Mouse (Mus musculus) MEL (cell line): Measurements from ENCODE around the gene Nfkbib. TPM values are rescaled to one million over a fixed set of nuclear protein-coding genes. Genes with fewer than 3 reads are reported as not detected.

Source experiments
- DNase-seq: peaks from one replicate; pipeline ENCODE4 v3.0.0; 2011; ENCODE audit warnings: low read depth, low spot score
- H3K27ac ChIP-seq: 2 replicates; pipeline ENCODE4 v1.5.1; 2012; ENCODE audit warnings: low read depth, mild to moderate bottlenecking, control low read depth, low read length, moderate library complexity; ENCODE audit not compliant: control insufficient read depth
- H3K27me3 ChIP-seq, 2 experiments: fragments of 150-350 bp in 1 of 2; sonication (generic) in 1 of 2; 2 replicates each; pipeline ENCODE4 v1.6.1; 2012; ENCODE audit warnings: low read length in 2 of 2, mild to moderate bottlenecking in 2 of 2, improper control_type of control experiment in 1 of 2, moderate library complexity in 1 of 2; ENCODE audit not compliant: insufficient read depth in 2 of 2, control insufficient read depth in 1 of 2
- H3K36me3 ChIP-seq, 2 experiments: 2 replicates each; pipeline ENCODE4 v1.6.1; 2012 to 2014; ENCODE audit warnings: low read length in 2 of 2, improper control_type of control experiment in 1 of 2, inconsistent platforms in 1 of 2, mild to moderate bottlenecking in 1 of 2; ENCODE audit not compliant: insufficient read depth in 2 of 2, control insufficient read depth in 1 of 2
- H3K4me1 ChIP-seq, 2 experiments: fragments of 150-350 bp in 1 of 2; sonication (generic) in 1 of 2; 2 replicates each; pipeline ENCODE4 v1.6.1; 2012; ENCODE audit warnings: low read length in 2 of 2, improper control_type of control experiment in 1 of 2, mild to moderate bottlenecking in 1 of 2; ENCODE audit not compliant: insufficient read depth in 2 of 2, control insufficient read depth in 1 of 2
- H3K4me3 ChIP-seq, 2 experiments: fragments of 150-350 bp in 1 of 2; sonication (generic) in 1 of 2; 2 replicates each; pipeline ENCODE4 v1.5.1; 2012; ENCODE audit warnings: low read depth in 2 of 2, low read length in 2 of 2, mild to moderate bottlenecking in 2 of 2, moderate library complexity in 2 of 2, control low read depth in 1 of 2, improper control_type of control experiment in 1 of 2; ENCODE audit not compliant: control insufficient read depth in 1 of 2, insufficient read depth in 1 of 2
- H3K79me2 ChIP-seq: 2 replicates; pipeline ENCODE4 v1.6.1; 2012; ENCODE audit warnings: mild to moderate bottlenecking, low read length, moderate library complexity; ENCODE audit not compliant: control insufficient read depth, poor library complexity, insufficient read depth
- H3K9ac ChIP-seq: 2 replicates; pipeline ENCODE4 v1.6.1; 2012; ENCODE audit warnings: low read depth, mild to moderate bottlenecking, control low read depth, low read length, moderate library complexity; ENCODE audit not compliant: control insufficient read depth, poor library complexity, severe bottlenecking
- H3K9me3 ChIP-seq: fragments of 150-350 bp; sonication (generic); replicated peaks from 2 replicates; pipeline ENCODE4 v1.6.1; 2012; ENCODE audit warnings: mild to moderate bottlenecking, low read length, improper control_type of control experiment, moderate library complexity; ENCODE audit not compliant: insufficient read depth
- BHLHE40 ChIP-seq: IDR thresholded peaks from 2 replicates; pipeline ENCODE4 v1.6.1; 2012; ENCODE audit warnings: low read depth, mild to moderate bottlenecking, inconsistent platforms, low read length, improper control_type of control experiment, borderline replicate concordance
- CHD1 ChIP-seq: IDR thresholded peaks from 2 replicates; pipeline ENCODE4 v1.6.1; 2012; ENCODE audit warnings: low read depth, mild to moderate bottlenecking, inconsistent platforms, low read length, improper control_type of control experiment
- CHD2 ChIP-seq: IDR thresholded peaks from 2 replicates; pipeline ENCODE4 v1.6.1; 2011; ENCODE audit warnings: low read length, improper control_type of control experiment
- E2F4 ChIP-seq: IDR thresholded peaks from 2 replicates; pipeline ENCODE4 v1.6.1; 2011; ENCODE audit warnings: low read depth, low read length, improper control_type of control experiment, borderline replicate concordance
- ETS1 ChIP-seq: IDR thresholded peaks from 2 replicates; pipeline ENCODE4 v1.6.1; 2012; ENCODE audit warnings: low read depth, mild to moderate bottlenecking, inconsistent platforms, low read length, improper control_type of control experiment, moderate library complexity
- GABPA ChIP-seq: IDR thresholded peaks from 2 replicates; pipeline ENCODE4 v1.6.1; 2012; ENCODE audit warnings: low read depth, mild to moderate bottlenecking, inconsistent platforms, low read length, improper control_type of control experiment, moderate library complexity
- GATA1 ChIP-seq: IDR thresholded peaks from 2 replicates; pipeline ENCODE4 v1.6.1; 2011; ENCODE audit warnings: low read depth, low read length, improper control_type of control experiment
- JUND ChIP-seq: IDR thresholded peaks from 2 replicates; pipeline ENCODE4 v1.6.1; 2011; ENCODE audit warnings: low read depth, mild to moderate bottlenecking, improper control_type of control experiment, low read length
- MAFK ChIP-seq: IDR thresholded peaks from 2 replicates; pipeline ENCODE4 v1.6.1; 2011; ENCODE audit warnings: low read depth, mild to moderate bottlenecking, low read length, improper control_type of control experiment, borderline replicate concordance
- MAX ChIP-seq: IDR thresholded peaks from 2 replicates; pipeline ENCODE4 v1.6.1; 2011; ENCODE audit warnings: low read length, improper control_type of control experiment
- MEF2A ChIP-seq: IDR thresholded peaks from 2 replicates; pipeline ENCODE4 v1.6.1; 2014; ENCODE audit warnings: low read depth, mild to moderate bottlenecking, inconsistent platforms, low read length, improper control_type of control experiment; ENCODE audit not compliant: poor library complexity, insufficient replicate concordance, severe bottlenecking; ENCODE audit errors: extremely low read depth
- MXI1 ChIP-seq: IDR thresholded peaks from 2 replicates; pipeline ENCODE4 v1.6.1; 2011; ENCODE audit warnings: mild to moderate bottlenecking, low read depth, low read length, improper control_type of control experiment
- MYC ChIP-seq: IDR thresholded peaks from 2 replicates; pipeline ENCODE4 v1.6.1; 2011; ENCODE audit warnings: low read depth, mild to moderate bottlenecking, low read length, improper control_type of control experiment, moderate library complexity
- NELFE ChIP-seq: IDR thresholded peaks from 2 replicates; pipeline ENCODE4 v1.6.1; 2011; ENCODE audit warnings: low read depth, low read length, improper control_type of control experiment
- POLR2AphosphoS2 ChIP-seq: IDR thresholded peaks from 2 replicates; pipeline ENCODE4 v1.6.1; 2011; ENCODE audit warnings: low read length, improper control_type of control experiment
- POLR2AphosphoS5 ChIP-seq: IDR thresholded peaks from 2 replicates; pipeline ENCODE4 v1.6.1; 2012; ENCODE audit warnings: low read depth, borderline replicate concordance, mild to moderate bottlenecking, inconsistent platforms, low read length, moderate library complexity, mixed read lengths
- SIN3A ChIP-seq: IDR thresholded peaks from 2 replicates; pipeline ENCODE4 v1.6.1; 2012; ENCODE audit warnings: low read length, improper control_type of control experiment, inconsistent platforms
- SMC3 ChIP-seq: IDR thresholded peaks from 2 replicates; pipeline ENCODE4 v1.6.1; 2011; ENCODE audit warnings: low read depth, low read length, improper control_type of control experiment
- TBP ChIP-seq: IDR thresholded peaks from 2 replicates; pipeline ENCODE4 v1.8.0; 2011; ENCODE audit warnings: low read depth, low read length, improper control_type of control experiment
- TCF12 ChIP-seq: IDR thresholded peaks from 2 replicates; pipeline ENCODE4 v1.6.1; 2014; ENCODE audit warnings: low read depth, mild to moderate bottlenecking, inconsistent platforms, low read length, improper control_type of control experiment, moderate library complexity
- UBTF ChIP-seq: IDR thresholded peaks from 2 replicates; pipeline ENCODE4 v1.6.1; 2012; ENCODE audit warnings: low read depth, mild to moderate bottlenecking, inconsistent platforms, low read length, improper control_type of control experiment, moderate library complexity, borderline replicate concordance; ENCODE audit not compliant: insufficient read depth
- USF1 ChIP-seq: IDR thresholded peaks from 2 replicates; pipeline ENCODE4 v1.6.1; 2014; ENCODE audit warnings: low read depth, mild to moderate bottlenecking, inconsistent platforms, low read length, improper control_type of control experiment, moderate library complexity
- USF2 ChIP-seq, 2 experiments: IDR thresholded peaks; 2 replicates each; pipeline ENCODE4 v1.6.1; 2011 to 2012; ENCODE audit warnings: improper control_type of control experiment in 2 of 2, low read length in 2 of 2, borderline replicate concordance in 1 of 2, inconsistent platforms in 1 of 2, low read depth in 1 of 2, mild to moderate bottlenecking in 1 of 2; ENCODE audit not compliant: insufficient read depth in 1 of 2
- ZKSCAN1 ChIP-seq: IDR thresholded peaks from 2 replicates; pipeline ENCODE4 v1.6.1; 2012; ENCODE audit warnings: low read depth, mild to moderate bottlenecking, inconsistent platforms, low read length, improper control_type of control experiment, moderate library complexity
- ZMIZ1 ChIP-seq: IDR thresholded peaks from 2 replicates; pipeline ENCODE4 v1.6.1; 2012; ENCODE audit warnings: low read depth, mild to moderate bottlenecking, inconsistent platforms, low read length, improper control_type of control experiment, moderate library complexity
- polyA plus RNA-seq, 2 experiments: library from polyadenylated mRNA; stranded (reverse) in 1 of 2; unstranded in 1 of 2; fragments of >175 nt in 1 of 2; fragments of >200 nt in 1 of 2; gene quantifications; 2 replicates each; pipeline versions ENCODE4 v1.2.1 to v1.2.4; 2012; ENCODE audit warnings: low replicate concordance in 2 of 2, low read depth in 1 of 2; ENCODE audit not compliant: insufficient read length in 2 of 2, insufficient read depth in 1 of 2, missing spikeins in 1 of 2
- total RNA-seq: library from RNA; depleted of rRNA; stranded (reverse); fragments of 300-350 nt; gene quantifications from 2 replicates; pipeline ENCODE4 v1.2.3, GENCODE M21; 2012

The Nfkbib gene
- total and polyA plus RNA-seq, 3 experiments, result 32.9 to 52.7 TPM; not detected in 1

DNA sequence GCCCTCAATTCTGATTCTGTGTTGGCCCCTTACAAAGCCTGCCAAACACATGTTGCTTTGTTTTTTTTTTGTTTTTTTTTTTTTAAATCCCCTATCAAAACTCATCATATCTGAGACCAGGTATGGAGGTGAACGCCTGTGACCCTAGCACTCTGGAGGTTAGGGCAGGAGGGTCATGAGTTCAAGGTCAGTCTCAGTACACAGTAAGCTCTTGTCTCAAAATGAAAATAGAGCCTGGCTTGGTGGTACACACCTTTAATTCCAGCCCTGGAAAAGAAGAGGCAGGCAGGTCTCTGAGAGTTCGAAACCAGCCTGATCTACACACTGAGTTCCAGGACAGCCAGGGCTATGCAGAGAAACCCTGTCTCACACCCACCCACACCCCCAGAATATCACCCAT lies 47.7 kb downstream of the Nfkbib start:
- no peaks in the 10 kb centered on the region for H3K36me3 ChIP-seq
- DNase-seq, result no peak
- no peak overlapping the region for H3K27ac ChIP-seq
- no peak overlapping the region for H3K4me3 ChIP-seq
- H3K79me2 ChIP-seq, result no peaks in the 10 kb centered on the region
- no peak for TF ChIP-seq ZKSCAN1
- TF ChIP-seq E2F4, result no peak
- TF ChIP-seq JUND, result no peak
- no peak for TF ChIP-seq UBTF
- no peaks in the 10 kb centered on the region for H3K4me1 ChIP-seq
- no peak overlapping the region for H3K9ac ChIP-seq
- no peaks in the 10 kb centered on the region for H3K9me3 ChIP-seq
- no peaks in the 10 kb centered on the region; a peak in 1 of 4 replicates for H3K27me3 ChIP-seq

DNA sequence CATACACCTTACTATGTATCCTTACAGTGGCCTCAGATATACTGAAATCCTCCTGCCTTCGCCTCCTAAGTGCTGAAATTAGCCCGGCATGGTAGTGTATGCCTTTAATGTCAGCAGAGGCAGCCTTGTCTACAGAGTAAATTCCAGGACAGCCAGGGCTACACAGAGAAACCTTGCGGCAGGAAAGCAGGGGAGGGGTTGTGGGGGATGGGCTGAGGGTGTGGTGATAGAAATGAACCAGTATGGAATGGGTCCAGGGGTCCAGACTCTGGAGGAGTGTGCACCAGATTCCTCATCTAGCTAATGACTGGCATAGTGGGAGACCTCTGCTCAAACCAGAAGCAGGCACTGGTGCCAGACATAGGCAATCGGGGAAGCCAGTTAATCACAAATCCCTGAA lies 48.2 kb downstream of the Nfkbib start:
- Histone ChIP-seq H3K36me3 (no peaks in the 10 kb centered on the region), H3K9me3 (no peaks in the 10 kb centered on the region)

DNA sequence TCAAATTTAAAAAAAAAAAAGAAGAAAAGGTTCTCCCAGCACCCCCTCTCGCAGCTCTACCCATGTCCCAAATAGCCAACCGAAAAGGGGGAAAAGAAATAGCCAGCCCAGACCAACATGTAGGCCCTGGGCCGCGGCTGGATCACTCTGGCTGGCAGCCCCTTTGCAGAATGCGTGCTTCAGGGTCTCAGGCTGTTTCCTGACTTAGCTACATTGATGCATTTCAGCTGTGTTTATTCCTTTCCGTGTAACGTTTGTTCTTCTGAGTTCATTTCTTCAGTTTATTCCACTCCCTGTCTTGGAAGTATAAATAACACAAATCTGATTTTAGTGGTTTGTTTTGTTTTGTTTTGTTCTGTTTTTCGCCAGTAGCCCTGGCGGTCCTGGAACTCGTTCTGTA lies 49.6 kb downstream of the Nfkbib start:
- no peak overlapping the region for H3K4me3 ChIP-seq
- no peaks in the 10 kb centered on the region for H3K4me1 ChIP-seq
- no peak overlapping the region for H3K27ac ChIP-seq
- no peak overlapping the region for H3K9ac ChIP-seq
- H3K9me3 ChIP-seq, result no peaks in the 10 kb centered on the region
- no peak for TF ChIP-seq SMC3
- TF ChIP-seq MAFK, result no peak
- TF ChIP-seq MYC, result no peak
- TF ChIP-seq POLR2AphosphoS2, result no peak
- no peak for TF ChIP-seq JUND
- no peak for TF ChIP-seq USF2 (IDR thresholded peaks at IDR 0.05; ENCODE audit: borderline replicate concordance in 1 of 2, insufficient read depth in 1 of 2, low read depth in 1 of 2, low read length in 2 of 2)
- no peak for TF ChIP-seq ZKSCAN1
- no peak for TF ChIP-seq TBP
- TF ChIP-seq MEF2A, result no peak
- TF ChIP-seq CHD1, result no peak
- TF ChIP-seq USF1, result no peak
- no peak for TF ChIP-seq GABPA
- no peak for TF ChIP-seq ETS1
- no peak for TF ChIP-seq UBTF
- no peak for TF ChIP-seq CHD2
- no peak for TF ChIP-seq SIN3A
- no peak for TF ChIP-seq BHLHE40
- TF ChIP-seq GATA1, result no peak
- TF ChIP-seq MAX, result no peak
- no peak for TF ChIP-seq MXI1
- H3K27me3 ChIP-seq, result no peaks in the 10 kb centered on the region; a peak in 1 of 4 replicates
- no peak for DNase-seq
- H3K79me2 ChIP-seq, result no peaks in the 10 kb centered on the region
- H3K36me3 ChIP-seq, result no peaks in the 10 kb centered on the region

More for the DNA sequence above, 48.2 kb downstream of the Nfkbib start:
- no peaks in the 10 kb centered on the region for H3K4me1 ChIP-seq
- no peak for DNase-seq
- TF ChIP-seq NELFE (no peak), ZMIZ1 (no peak), POLR2AphosphoS5 (no peak), E2F4 (no peak), TCF12 (no peak), TBP (no peak), GABPA (no peak), GATA1 (no peak), MEF2A (no peak), CHD2 (no peak), CHD1 (no peak), MYC (no peak)
- no peak overlapping the region for H3K27ac ChIP-seq
- no peaks in the 10 kb centered on the region for H3K79me2 ChIP-seq
- no peak overlapping the region for H3K4me3 ChIP-seq
- H3K9ac ChIP-seq, result no peak overlapping the region
- H3K27me3 ChIP-seq, result no peaks in the 10 kb centered on the region; a peak in 1 of 4 replicates
